Mouse (Mus musculus): ENCODE results near the gene Thoc7. TPM values are rescaled to one million over a fixed set of nuclear protein-coding genes. Genes with fewer than 3 reads are reported as not detected.

The Thoc7 gene
- polyA plus RNA-seq, 1 experiment from 2014 or later, result 155 TPM

DNA sequence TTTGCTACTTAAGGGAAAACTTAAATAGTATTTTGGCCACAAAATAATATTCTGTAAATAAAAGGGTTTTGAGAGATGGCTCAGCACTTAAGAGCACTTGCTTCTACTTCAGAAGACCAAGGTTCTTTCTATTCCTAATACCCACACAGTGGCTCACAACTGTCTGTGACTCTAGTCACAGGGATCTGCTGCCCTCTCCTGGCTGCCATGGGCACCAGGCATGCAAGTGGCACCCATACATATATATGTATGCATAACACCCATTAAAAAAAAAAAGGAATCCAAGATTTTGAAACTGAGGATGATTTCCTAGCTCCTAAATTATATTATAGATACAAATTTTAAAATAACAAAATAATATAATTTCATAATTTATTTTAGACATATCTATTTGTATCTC, 11.3 kb downstream of the Thoc7 start:
- no peak for ATAC-seq
- H3K4me1 ChIP-seq (replicated peaks; ENCODE audit: control insufficient read depth, insufficient read depth, low read length), result no peaks in the 10 kb centered on the region
- H3K27ac ChIP-seq (ENCODE audit: low read depth, low read length), result no peak overlapping the region
- H3K4me3 ChIP-seq (ENCODE audit: low read depth, low read length), result no peak overlapping the region
- H3K27me3 ChIP-seq (replicated peaks; ENCODE audit: control insufficient read depth, insufficient read depth, low read length), result no peaks in the 10 kb centered on the region
- no peak overlapping the region for H3K9ac ChIP-seq (ENCODE audit: low read depth, low read length)
- H3K36me3 ChIP-seq (ENCODE audit: control insufficient read depth, insufficient read depth), result peaks cover 45% of the 10 kb centered on the region
- peak; percentile 75 for TF ChIP-seq CTCF (IDR thresholded peaks at IDR 0.05; ENCODE audit: low read depth)
- no peaks in the 10 kb centered on the region for H3K9me3 ChIP-seq (ENCODE audit: control insufficient read depth)
- H3K4me2 ChIP-seq (replicated peaks; ENCODE audit: low read depth), result no peak overlapping the region

DNA sequence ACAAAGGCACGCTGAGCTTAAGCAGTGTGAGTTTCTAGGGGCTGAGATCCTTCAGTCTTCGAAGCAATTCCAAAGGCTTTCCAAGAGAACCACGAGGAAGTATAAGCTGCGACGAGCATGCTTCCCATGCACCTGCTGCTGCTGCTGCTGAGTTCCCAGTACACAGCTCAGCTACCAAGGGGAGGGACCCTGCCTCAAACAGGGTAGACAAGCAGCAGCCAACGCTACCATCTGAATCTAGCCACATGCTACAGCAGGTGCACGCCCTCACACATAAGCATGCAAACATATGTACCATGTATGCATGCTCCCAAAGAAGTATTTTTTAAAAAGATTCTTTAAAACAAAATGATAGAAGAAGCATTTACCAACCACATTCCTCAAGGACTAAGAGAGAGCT, 13.3 kb downstream of the Thoc7 start:
- Histone ChIP-seq H3K4me1 (replicated peaks; ENCODE audit: control insufficient read depth, insufficient read depth, low read length) (no peaks in the 10 kb centered on the region), H3K4me2 (replicated peaks; ENCODE audit: low read depth) (no peak overlapping the region), H3K27ac (ENCODE audit: low read depth, low read length) (no peak overlapping the region), H3K27me3 (replicated peaks; ENCODE audit: control insufficient read depth, insufficient read depth, low read length) (no peaks in the 10 kb centered on the region), H3K4me3 (ENCODE audit: low read depth, low read length) (no peak overlapping the region), H3K36me3 (ENCODE audit: control insufficient read depth, insufficient read depth) (peaks cover 42% of the 10 kb centered on the region), H3K9me3 (ENCODE audit: control insufficient read depth) (no peaks in the 10 kb centered on the region), H3K9ac (ENCODE audit: low read depth, low read length) (no peak overlapping the region)
- WGBS, result 93% methylated on average over 7 of the region's 7 CpGs
- no peak for ATAC-seq
- no peak for TF ChIP-seq CTCF (IDR thresholded peaks at IDR 0.05; ENCODE audit: low read depth)

DNA sequence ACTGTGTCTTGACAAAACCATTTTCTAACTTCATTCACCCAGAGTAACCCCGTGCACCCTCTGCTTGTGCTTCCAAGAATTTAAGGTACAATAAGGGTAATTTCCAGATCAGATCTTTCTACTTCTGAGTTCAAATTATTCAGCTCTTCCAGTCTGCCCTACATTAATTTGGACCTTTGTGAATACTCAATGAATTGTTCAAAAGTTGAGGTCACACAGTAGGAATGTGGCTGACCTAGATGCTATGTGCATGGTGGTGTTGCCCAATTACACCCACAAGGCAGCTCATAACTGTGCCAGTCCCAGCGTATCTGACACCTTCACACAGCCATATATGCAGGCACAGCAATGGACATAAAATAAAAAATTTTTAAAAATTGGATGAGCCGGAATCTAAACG, 17.0 kb downstream of the Thoc7 start:
- H3K27ac ChIP-seq (ENCODE audit: low read depth, low read length), result no peak overlapping the region
- H3K4me3 ChIP-seq (ENCODE audit: low read depth, low read length), result no peak overlapping the region
- H3K36me3 ChIP-seq (ENCODE audit: control insufficient read depth, insufficient read depth), result peaks cover 21% of the 10 kb centered on the region
- no peaks in the 10 kb centered on the region for H3K27me3 ChIP-seq (replicated peaks; ENCODE audit: control insufficient read depth, insufficient read depth, low read length)
- 96% methylated on average over 4 of the region's 4 CpGs for WGBS
- no peak for ATAC-seq
- no peak overlapping the region for H3K9ac ChIP-seq (ENCODE audit: low read depth, low read length)
- H3K4me1 ChIP-seq (replicated peaks; ENCODE audit: control insufficient read depth, insufficient read depth, low read length), result no peaks in the 10 kb centered on the region
- no peak overlapping the region for H3K4me2 ChIP-seq (replicated peaks; ENCODE audit: low read depth)
- no peak for TF ChIP-seq CTCF (IDR thresholded peaks at IDR 0.05; ENCODE audit: low read depth)
- H3K9me3 ChIP-seq (ENCODE audit: control insufficient read depth), result no peaks in the 10 kb centered on the region

DNA sequence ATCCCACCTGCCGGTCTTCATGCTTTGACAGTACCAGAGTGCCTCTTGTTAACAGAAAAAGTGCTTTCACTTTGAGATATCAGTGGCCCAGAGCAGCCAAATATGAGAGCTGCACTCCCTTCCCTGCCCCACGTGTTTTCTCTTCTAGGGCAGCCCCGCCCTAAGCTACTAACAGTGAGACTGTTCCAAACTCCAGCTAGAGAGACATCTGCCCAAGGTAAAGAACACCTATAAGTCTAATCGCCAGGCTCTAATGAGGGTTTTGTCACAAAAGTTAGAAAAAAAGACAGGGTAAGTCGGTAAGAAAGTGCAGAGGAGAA, 27.6 kb downstream of the Thoc7 start:
- 45% methylated on average over 5 of the region's 5 CpGs for WGBS
- no peak overlapping the region for H3K9ac ChIP-seq (ENCODE audit: low read depth, low read length)

DNA sequence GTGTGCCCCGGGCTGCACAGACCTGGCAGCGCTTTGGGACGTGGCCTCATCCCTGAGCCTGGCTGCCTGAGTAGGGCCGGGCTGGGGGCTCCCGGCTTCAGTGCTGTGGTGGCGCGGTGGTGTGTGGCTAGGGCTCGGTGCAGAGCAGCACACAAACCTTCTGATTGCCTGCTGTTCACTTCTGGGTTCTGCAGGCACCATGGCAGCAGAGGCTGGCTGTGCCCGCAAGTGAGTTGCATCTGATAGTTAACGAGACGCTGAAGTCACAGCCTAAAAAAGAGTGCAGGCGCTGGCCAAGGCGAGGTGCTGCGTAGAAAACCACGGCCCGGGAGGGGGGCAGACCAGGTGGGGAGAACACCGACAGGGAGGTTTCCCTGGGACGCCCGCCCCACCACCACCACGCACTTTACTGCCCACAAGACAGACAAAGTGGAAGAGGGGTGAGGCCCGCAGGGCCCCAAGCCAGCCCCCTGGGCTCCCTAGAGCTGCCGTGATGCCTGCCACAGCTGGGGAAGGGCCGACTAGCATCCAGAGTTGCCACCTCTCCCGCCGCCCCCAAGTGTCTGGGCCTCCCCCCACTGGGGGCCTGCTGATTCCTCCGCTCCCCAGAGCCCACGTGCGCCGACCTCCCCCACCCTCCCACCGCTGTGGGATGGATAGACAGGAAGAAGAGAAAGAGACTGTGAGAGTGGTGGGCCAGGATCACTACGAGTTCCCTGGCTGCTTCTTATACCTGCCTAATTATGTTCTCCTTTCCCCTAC, 28.2 kb downstream of the Thoc7 start:
- Histone ChIP-seq H3K4me3 (ENCODE audit: low read depth, low read length) (peak overlapping the region; percentile 32), H3K9me3 (ENCODE audit: control insufficient read depth) (peaks cover 11% of the 10 kb centered on the region; the same call in 1 of the 2 replicates), H3K27me3 (replicated peaks; ENCODE audit: control insufficient read depth, insufficient read depth, low read length) (no peaks in the 10 kb centered on the region), H3K36me3 (ENCODE audit: control insufficient read depth, insufficient read depth) (no peaks in the 10 kb centered on the region), H3K4me1 (replicated peaks; ENCODE audit: control insufficient read depth, insufficient read depth, low read length) (no peaks in the 10 kb centered on the region), H3K27ac (ENCODE audit: low read depth, low read length) (no peak overlapping the region), H3K4me2 (replicated peaks; ENCODE audit: low read depth) (peak overlapping the region; percentile 66), H3K9ac (ENCODE audit: low read depth, low read length) (peak overlapping the region; percentile 31; the same call in 1 of the 2 replicates)
- TF ChIP-seq CTCF (IDR thresholded peaks at IDR 0.05; ENCODE audit: low read depth), result no peak
- WGBS, result 46% methylated on average over 30 of the region's 31 CpGs
- ATAC-seq, result peak; percentile 38; the same call in 1 of the 2 replicates

More for the DNA sequence above, 27.6 kb downstream of the Thoc7 start:
- TF ChIP-seq CTCF (IDR thresholded peaks at IDR 0.05; ENCODE audit: low read depth), result no peak
- no peaks in the 10 kb centered on the region for H3K27me3 ChIP-seq (replicated peaks; ENCODE audit: control insufficient read depth, insufficient read depth, low read length)
- H3K4me1 ChIP-seq (replicated peaks; ENCODE audit: control insufficient read depth, insufficient read depth, low read length), result no peaks in the 10 kb centered on the region
- no peak; the same call in 1 of the 2 replicates for ATAC-seq
- H3K27ac ChIP-seq (ENCODE audit: low read depth, low read length), result no peak overlapping the region
- H3K4me3 ChIP-seq (ENCODE audit: low read depth, low read length), result peak overlapping the region; percentile 32
- H3K9me3 ChIP-seq (ENCODE audit: control insufficient read depth), result peaks cover 11% of the 10 kb centered on the region; the same call in 1 of the 2 replicates
- no peaks in the 10 kb centered on the region for H3K36me3 ChIP-seq (ENCODE audit: control insufficient read depth, insufficient read depth)
- peak overlapping the region; percentile 66 for H3K4me2 ChIP-seq (replicated peaks; ENCODE audit: low read depth)

DNA sequence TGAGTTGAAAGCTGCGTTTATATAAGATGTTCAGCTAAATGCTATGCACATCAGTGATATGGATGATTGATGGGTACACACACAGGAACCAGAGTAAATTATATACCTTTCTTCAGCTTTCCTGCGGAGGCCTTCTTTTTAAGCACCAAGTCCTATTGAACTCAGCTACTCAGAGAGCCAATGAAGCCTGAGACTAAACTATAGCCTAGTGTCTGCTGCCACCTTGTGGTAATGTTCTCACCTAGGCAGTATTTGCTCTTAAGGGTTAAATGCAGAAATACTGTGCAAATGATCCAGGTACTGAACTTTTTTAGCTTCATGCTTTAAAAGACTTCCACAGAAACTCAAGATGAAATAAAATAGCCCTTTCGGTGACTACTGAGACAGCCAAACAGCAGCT, 44.0 kb downstream of the Thoc7 start:
- ATAC-seq, result no peak
- peak; percentile 93 for TF ChIP-seq CTCF (IDR thresholded peaks at IDR 0.05; ENCODE audit: low read depth)
- Histone ChIP-seq H3K27me3 (replicated peaks; ENCODE audit: control insufficient read depth, insufficient read depth, low read length) (no peaks in the 10 kb centered on the region), H3K4me1 (replicated peaks; ENCODE audit: control insufficient read depth, insufficient read depth, low read length) (no peaks in the 10 kb centered on the region), H3K4me2 (replicated peaks; ENCODE audit: low read depth) (no peak overlapping the region), H3K4me3 (ENCODE audit: low read depth, low read length) (no peak overlapping the region), H3K9ac (ENCODE audit: low read depth, low read length) (no peak overlapping the region), H3K27ac (ENCODE audit: low read depth, low read length) (no peak overlapping the region), H3K36me3 (ENCODE audit: control insufficient read depth, insufficient read depth) (no peaks in the 10 kb centered on the region), H3K9me3 (ENCODE audit: control insufficient read depth) (no peaks in the 10 kb centered on the region)
- WGBS, result 33% methylated on average over 3 of the region's 3 CpGs

Data from intestine, postnatal 0 days (tissue).